Mouse (Mus musculus) MEL (cell line): Measurements from ENCODE around the gene Ccnq. TPM values are rescaled to one million over a fixed set of nuclear protein-coding genes. Genes with fewer than 3 reads are reported as not detected.

Source experiments
- DNase-seq: peaks from one replicate; pipeline ENCODE4 v3.0.0; 2011; ENCODE audit warnings: low read depth, low spot score
- H3K27ac ChIP-seq: 2 replicates; pipeline ENCODE4 v1.5.1; 2012; ENCODE audit warnings: low read depth, mild to moderate bottlenecking, control low read depth, low read length, moderate library complexity; ENCODE audit not compliant: control insufficient read depth
- H3K27me3 ChIP-seq, 2 experiments: fragments of 150-350 bp in 1 of 2; sonication (generic) in 1 of 2; 2 replicates each; pipeline ENCODE4 v1.6.1; 2012; ENCODE audit warnings: low read length in 2 of 2, mild to moderate bottlenecking in 2 of 2, improper control_type of control experiment in 1 of 2, moderate library complexity in 1 of 2; ENCODE audit not compliant: insufficient read depth in 2 of 2, control insufficient read depth in 1 of 2
- H3K36me3 ChIP-seq, 2 experiments: 2 replicates each; pipeline ENCODE4 v1.6.1; 2012 to 2014; ENCODE audit warnings: low read length in 2 of 2, improper control_type of control experiment in 1 of 2, inconsistent platforms in 1 of 2, mild to moderate bottlenecking in 1 of 2; ENCODE audit not compliant: insufficient read depth in 2 of 2, control insufficient read depth in 1 of 2
- H3K4me1 ChIP-seq, 2 experiments: fragments of 150-350 bp in 1 of 2; sonication (generic) in 1 of 2; 2 replicates each; pipeline ENCODE4 v1.6.1; 2012; ENCODE audit warnings: low read length in 2 of 2, improper control_type of control experiment in 1 of 2, mild to moderate bottlenecking in 1 of 2; ENCODE audit not compliant: insufficient read depth in 2 of 2, control insufficient read depth in 1 of 2
- H3K4me3 ChIP-seq, 2 experiments: fragments of 150-350 bp in 1 of 2; sonication (generic) in 1 of 2; 2 replicates each; pipeline ENCODE4 v1.5.1; 2012; ENCODE audit warnings: low read depth in 2 of 2, low read length in 2 of 2, mild to moderate bottlenecking in 2 of 2, moderate library complexity in 2 of 2, control low read depth in 1 of 2, improper control_type of control experiment in 1 of 2; ENCODE audit not compliant: control insufficient read depth in 1 of 2, insufficient read depth in 1 of 2
- H3K79me2 ChIP-seq: 2 replicates; pipeline ENCODE4 v1.6.1; 2012; ENCODE audit warnings: mild to moderate bottlenecking, low read length, moderate library complexity; ENCODE audit not compliant: control insufficient read depth, poor library complexity, insufficient read depth
- H3K9ac ChIP-seq: 2 replicates; pipeline ENCODE4 v1.6.1; 2012; ENCODE audit warnings: low read depth, mild to moderate bottlenecking, control low read depth, low read length, moderate library complexity; ENCODE audit not compliant: control insufficient read depth, poor library complexity, severe bottlenecking
- H3K9me3 ChIP-seq: fragments of 150-350 bp; sonication (generic); replicated peaks from 2 replicates; pipeline ENCODE4 v1.6.1; 2012; ENCODE audit warnings: mild to moderate bottlenecking, low read length, improper control_type of control experiment, moderate library complexity; ENCODE audit not compliant: insufficient read depth
- BHLHE40 ChIP-seq: IDR thresholded peaks from 2 replicates; pipeline ENCODE4 v1.6.1; 2012; ENCODE audit warnings: low read depth, mild to moderate bottlenecking, inconsistent platforms, low read length, improper control_type of control experiment, borderline replicate concordance
- CHD2 ChIP-seq: IDR thresholded peaks from 2 replicates; pipeline ENCODE4 v1.6.1; 2011; ENCODE audit warnings: low read length, improper control_type of control experiment
- ELF1 ChIP-seq: IDR thresholded peaks from 2 replicates; pipeline ENCODE4 v1.6.1; 2014; ENCODE audit warnings: low read depth, mild to moderate bottlenecking, inconsistent platforms, low read length, improper control_type of control experiment, moderate library complexity
- EP300 ChIP-seq, 2 experiments: IDR thresholded peaks; 2 replicates each; pipeline ENCODE4 v1.6.1; 2011; ENCODE audit warnings: improper control_type of control experiment in 2 of 2, low read length in 2 of 2, low read depth in 1 of 2, mild to moderate bottlenecking in 1 of 2
- GABPA ChIP-seq: IDR thresholded peaks from 2 replicates; pipeline ENCODE4 v1.6.1; 2012; ENCODE audit warnings: low read depth, mild to moderate bottlenecking, inconsistent platforms, low read length, improper control_type of control experiment, moderate library complexity
- GATA1 ChIP-seq: IDR thresholded peaks from 2 replicates; pipeline ENCODE4 v1.6.1; 2011; ENCODE audit warnings: low read depth, low read length, improper control_type of control experiment
- HCFC1 ChIP-seq: IDR thresholded peaks from 2 replicates; pipeline ENCODE4 v1.6.1; 2012; ENCODE audit warnings: low read depth, mild to moderate bottlenecking, inconsistent platforms, low read length, improper control_type of control experiment, moderate library complexity
- JUND ChIP-seq: IDR thresholded peaks from 2 replicates; pipeline ENCODE4 v1.6.1; 2011; ENCODE audit warnings: low read depth, mild to moderate bottlenecking, improper control_type of control experiment, low read length
- KAT2A ChIP-seq: conservative IDR thresholded peaks from 2 replicates; pipeline ENCODE4 v1.6.1; 2012; ENCODE audit warnings: low read depth, low read length, improper control_type of control experiment, inconsistent platforms
- MAZ ChIP-seq: IDR thresholded peaks from 2 replicates; pipeline ENCODE4 v1.6.1; 2012; ENCODE audit warnings: low read depth, mild to moderate bottlenecking, inconsistent platforms, low read length, improper control_type of control experiment
- MYB ChIP-seq: IDR thresholded peaks from 2 replicates; pipeline ENCODE4 v1.6.1; 2011; ENCODE audit warnings: mild to moderate bottlenecking, low read depth, low read length, improper control_type of control experiment
- MYC ChIP-seq: IDR thresholded peaks from 2 replicates; pipeline ENCODE4 v1.6.1; 2011; ENCODE audit warnings: low read depth, mild to moderate bottlenecking, low read length, improper control_type of control experiment, moderate library complexity
- NELFE ChIP-seq: IDR thresholded peaks from 2 replicates; pipeline ENCODE4 v1.6.1; 2011; ENCODE audit warnings: low read depth, low read length, improper control_type of control experiment
- NRF1 ChIP-seq: IDR thresholded peaks from 2 replicates; pipeline ENCODE4 v1.6.1; 2014; ENCODE audit warnings: low read depth, mild to moderate bottlenecking, inconsistent platforms, low read length, improper control_type of control experiment, moderate library complexity; ENCODE audit not compliant: poor library complexity, insufficient read depth, severe bottlenecking
- POLR2AphosphoS2 ChIP-seq: IDR thresholded peaks from 2 replicates; pipeline ENCODE4 v1.6.1; 2011; ENCODE audit warnings: low read length, improper control_type of control experiment
- RAD21 ChIP-seq: IDR thresholded peaks from 2 replicates; pipeline ENCODE4 v1.6.1; 2011; ENCODE audit warnings: mild to moderate bottlenecking, low read depth, low read length, improper control_type of control experiment
- SIN3A ChIP-seq: IDR thresholded peaks from 2 replicates; pipeline ENCODE4 v1.6.1; 2012; ENCODE audit warnings: low read length, improper control_type of control experiment, inconsistent platforms
- TAL1 ChIP-seq: IDR thresholded peaks from 2 replicates; pipeline ENCODE4 v1.6.1; 2012; ENCODE audit warnings: mild to moderate bottlenecking, inconsistent platforms, low read length, moderate library complexity, mixed read lengths
- TCF12 ChIP-seq: IDR thresholded peaks from 2 replicates; pipeline ENCODE4 v1.6.1; 2014; ENCODE audit warnings: low read depth, mild to moderate bottlenecking, inconsistent platforms, low read length, improper control_type of control experiment, moderate library complexity
- UBTF ChIP-seq: IDR thresholded peaks from 2 replicates; pipeline ENCODE4 v1.6.1; 2012; ENCODE audit warnings: low read depth, mild to moderate bottlenecking, inconsistent platforms, low read length, improper control_type of control experiment, moderate library complexity, borderline replicate concordance; ENCODE audit not compliant: insufficient read depth
- USF2 ChIP-seq, 2 experiments: IDR thresholded peaks; 2 replicates each; pipeline ENCODE4 v1.6.1; 2011 to 2012; ENCODE audit warnings: improper control_type of control experiment in 2 of 2, low read length in 2 of 2, borderline replicate concordance in 1 of 2, inconsistent platforms in 1 of 2, low read depth in 1 of 2, mild to moderate bottlenecking in 1 of 2; ENCODE audit not compliant: insufficient read depth in 1 of 2
- ZMIZ1 ChIP-seq: IDR thresholded peaks from 2 replicates; pipeline ENCODE4 v1.6.1; 2012; ENCODE audit warnings: low read depth, mild to moderate bottlenecking, inconsistent platforms, low read length, improper control_type of control experiment, moderate library complexity
- polyA plus RNA-seq, 2 experiments: library from polyadenylated mRNA; stranded (reverse) in 1 of 2; unstranded in 1 of 2; fragments of >175 nt in 1 of 2; fragments of >200 nt in 1 of 2; gene quantifications; 2 replicates each; pipeline versions ENCODE4 v1.2.1 to v1.2.4; 2012; ENCODE audit warnings: low replicate concordance in 2 of 2, low read depth in 1 of 2; ENCODE audit not compliant: insufficient read length in 2 of 2, insufficient read depth in 1 of 2, missing spikeins in 1 of 2
- total RNA-seq: library from RNA; depleted of rRNA; stranded (reverse); fragments of 300-350 nt; gene quantifications from 2 replicates; pipeline ENCODE4 v1.2.3, GENCODE M21; 2012

The Ccnq gene
- total and polyA plus RNA-seq, 3 experiments: 77.5 to 80.5 TPM; not detected in 1

DNA sequence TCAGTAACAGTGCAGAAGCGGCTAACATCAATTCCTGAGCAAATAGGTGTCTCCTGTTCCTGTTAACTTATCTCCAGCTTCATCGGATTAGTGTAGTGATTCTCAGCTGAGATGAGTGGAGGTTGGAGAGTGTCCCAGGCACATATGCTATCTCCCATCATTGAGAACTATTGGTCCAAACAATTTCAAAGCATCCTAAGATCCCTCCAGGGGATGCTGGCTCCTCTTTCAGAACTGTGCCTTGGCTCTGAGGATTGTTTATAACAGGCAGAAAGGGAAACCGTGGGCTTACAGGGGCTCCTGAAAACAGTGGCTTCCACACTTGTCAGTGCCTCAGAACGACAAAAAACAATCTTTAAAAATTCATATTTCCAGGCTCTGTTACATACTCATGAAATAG is 23.5 kb downstream of the Ccnq start:
- H3K27ac ChIP-seq: no peak overlapping the region
- H3K9me3 ChIP-seq: no peaks in the 10 kb centered on the region
- TF ChIP-seq MYC (no peak), SIN3A (no peak), POLR2AphosphoS2 (no peak), TCF12 (no peak), GATA1 (no peak), GABPA (no peak), NELFE (no peak), JUND (no peak), TAL1 (no peak), BHLHE40 (no peak), ZMIZ1 (no peak), MYB (no peak), NRF1 (no peak), CHD2 (no peak), KAT2A (no peak), MAZ (no peak)
- H3K27me3 ChIP-seq: peaks cover 32 to 46% of the 10 kb centered on the region in 2 experiments
- peaks cover 0 to 9% of the 10 kb centered on the region in 2 experiments; a peak in 2 of 4 replicates for H3K36me3 ChIP-seq
- H3K9ac ChIP-seq: no peak overlapping the region
- H3K4me1 ChIP-seq: peaks cover 5 to 8% of the 10 kb centered on the region in 2 experiments; a peak in 3 of 4 replicates
- H3K79me2 ChIP-seq: no peaks in the 10 kb centered on the region
- no peak for DNase-seq
- no peak overlapping the region for H3K4me3 ChIP-seq

DNA sequence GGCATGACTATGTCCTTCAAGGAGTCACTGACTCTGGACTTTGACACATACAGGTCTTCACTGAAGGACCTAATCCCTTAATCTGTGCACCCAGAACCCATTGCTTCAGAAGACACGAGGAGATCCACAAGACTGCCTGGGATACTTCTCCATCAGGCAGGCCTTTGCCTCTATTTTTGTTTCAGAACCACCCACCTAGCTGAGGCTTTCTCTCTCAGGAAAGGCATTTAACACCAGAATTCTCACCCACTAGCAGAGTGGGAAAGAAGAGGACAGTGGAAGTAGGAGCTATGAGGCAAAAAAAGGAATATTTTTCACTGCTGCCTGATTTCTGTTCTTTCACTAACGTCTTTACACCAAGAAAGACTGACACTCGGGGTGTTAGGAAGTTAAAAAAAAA is 25.2 kb downstream of the Ccnq start:
- Histone ChIP-seq H3K4me3 (no peak overlapping the region), H3K27ac (no peak overlapping the region), H3K79me2 (no peaks in the 10 kb centered on the region), H3K9me3 (no peaks in the 10 kb centered on the region), H3K27me3 (peaks cover 35 to 60% of the 10 kb centered on the region in 2 experiments), H3K4me1 (no peaks in the 10 kb centered on the region), H3K9ac (no peak overlapping the region), H3K36me3 (no peaks in the 10 kb centered on the region)
- TF ChIP-seq USF2 (IDR thresholded peaks at IDR 0.05; ENCODE audit: borderline replicate concordance in 1 of 2, insufficient read depth in 1 of 2, low read depth in 1 of 2, low read length in 2 of 2) (no peak), ELF1 (no peak), HCFC1 (no peak), BHLHE40 (no peak), RAD21 (no peak), MYB (no peak), EP300 (IDR thresholded peaks at IDR 0.05; ENCODE audit: low read depth in 1 of 2, low read length in 2 of 2) (no peak), UBTF (no peak)
- DNase-seq: no peak
